Mouse (Mus musculus): ENCODE results near the gene Stxbp5l. TPM values are rescaled to one million over a fixed set of nuclear protein-coding genes. Genes with fewer than 3 reads are reported as not detected.

Gene Stxbp5l
- 1.4 and 1.8 TPM in 2 replicates for polyA plus RNA-seq (2012; rRNA removed)

DNA sequence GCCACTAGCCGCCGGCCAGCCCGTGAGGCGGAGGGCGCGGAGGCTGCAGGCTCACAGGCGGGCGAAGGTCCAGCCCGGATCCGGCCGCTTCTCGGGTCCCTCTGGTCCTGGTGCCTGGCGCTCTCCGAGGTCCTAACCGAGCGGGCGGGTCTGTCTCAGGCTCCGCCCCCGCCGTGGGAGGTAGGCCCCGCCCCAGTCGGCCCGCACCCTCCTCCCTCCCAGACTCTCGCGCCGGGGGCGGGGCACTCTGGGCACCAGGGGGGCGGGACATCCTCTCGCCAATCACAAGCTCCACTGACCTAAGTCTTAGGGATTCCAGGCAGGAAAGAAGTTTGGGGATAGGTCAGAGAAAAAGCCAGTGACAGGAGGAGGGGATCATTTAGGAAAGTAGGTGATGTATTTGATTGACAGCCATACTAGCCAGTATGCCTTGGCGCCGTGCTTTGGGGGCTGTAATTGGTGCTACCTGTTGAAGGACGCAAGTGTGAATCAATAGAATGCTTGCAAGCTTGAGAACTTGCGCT, at the start of gene Stxbp5l:
Gene Stxbp5l, minus strand, starts transcription at position 142 of the 524 bp plus-strand sequence.
- under 1% methylated on average over 33 of the region's 33 CpGs for WGBS
- Histone ChIP-seq H3K4me3 (ENCODE audit: insufficient read depth, low read depth, low read length) (peak within 1 kb of the TSS; percentile 75), H3K4me1 (ENCODE audit: control insufficient read depth, insufficient read depth, low read length) (no peaks in the 10 kb centered on the region), H3K36me3 (ENCODE audit: control insufficient read depth, insufficient read depth, low read length) (no peaks in the 10 kb centered on the region), H3K27ac (ENCODE audit: insufficient read depth, low read depth, low read length) (peak within 1 kb of the TSS; percentile 38; the same call in 1 of the 2 replicates), H3K27me3 (replicated peaks; ENCODE audit: control insufficient read depth, insufficient read depth, low read length) (no peaks in the 10 kb centered on the region)
- DNase-seq = peak; percentile 97
- no peak for TF ChIP-seq CTCF (conservative IDR thresholded peaks at IDR 0.05; ENCODE audit: insufficient read depth, insufficient read length, low read depth, low read length)
- peak; percentile 35 for TF ChIP-seq POLR2A (IDR thresholded peaks at IDR 0.05; ENCODE audit: low read depth, low read length)

GRCm38 (mm10) chr16:37433418-37434204, 48.8 kb upstream of the Stxbp5l start:
- Histone ChIP-seq H3K4me1 (ENCODE audit: control insufficient read depth, insufficient read depth, low read length) (no peaks in the 10 kb centered on the region), H3K27me3 (replicated peaks; ENCODE audit: control insufficient read depth, insufficient read depth, low read length) (no peaks in the 10 kb centered on the region), H3K27ac (ENCODE audit: insufficient read depth, low read depth, low read length) (no peak overlapping the region), H3K4me3 (ENCODE audit: insufficient read depth, low read depth, low read length) (no peak overlapping the region), H3K36me3 (ENCODE audit: control insufficient read depth, insufficient read depth, low read length) (no peaks in the 10 kb centered on the region)
- DNase-seq = no peak
- TF ChIP-seq POLR2A (IDR thresholded peaks at IDR 0.05; ENCODE audit: low read depth, low read length) (no peak), CTCF (conservative IDR thresholded peaks at IDR 0.05; ENCODE audit: insufficient read depth, insufficient read length, low read depth, low read length) (no peak)
- 69% methylated on average over 5 of the region's 5 CpGs for WGBS

GRCm38 (mm10) chr16:37425434-37425833, 40.7 kb upstream of the Stxbp5l start:
- no peaks in the 10 kb centered on the region for H3K4me1 ChIP-seq (ENCODE audit: control insufficient read depth, insufficient read depth, low read length)
- no peaks in the 10 kb centered on the region for H3K36me3 ChIP-seq (ENCODE audit: control insufficient read depth, insufficient read depth, low read length)
- H3K27me3 ChIP-seq (replicated peaks; ENCODE audit: control insufficient read depth, insufficient read depth, low read length) = no peaks in the 10 kb centered on the region
- no peak for DNase-seq
- H3K4me3 ChIP-seq (ENCODE audit: insufficient read depth, low read depth, low read length) = no peak overlapping the region
- TF ChIP-seq CTCF (conservative IDR thresholded peaks at IDR 0.05; ENCODE audit: insufficient read depth, insufficient read length, low read depth, low read length) = no peak
- no peak for TF ChIP-seq POLR2A (IDR thresholded peaks at IDR 0.05; ENCODE audit: low read depth, low read length)
- H3K27ac ChIP-seq (ENCODE audit: insufficient read depth, low read depth, low read length) = no peak overlapping the region
- WGBS = 67% methylated on average over 1 of the region's 1 CpGs

DNA sequence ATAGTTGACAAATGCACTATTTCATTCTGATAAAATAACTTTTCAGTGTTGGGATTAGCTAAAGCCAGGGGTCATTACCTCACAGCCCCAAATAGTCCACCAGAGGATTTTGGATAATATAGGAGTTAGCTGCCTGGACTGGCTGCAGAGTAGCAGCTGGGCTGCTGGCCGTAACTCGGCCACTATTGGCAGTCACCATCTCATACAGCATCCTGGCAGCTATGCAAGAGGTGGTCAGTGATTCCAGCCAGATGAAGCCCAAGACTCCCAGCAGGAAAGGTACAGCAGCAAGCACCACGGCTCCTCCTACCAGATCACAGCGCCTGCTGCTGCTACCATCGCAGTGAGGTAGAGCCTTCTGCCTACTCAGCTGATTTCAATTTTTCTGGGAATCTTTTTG, 38.1 kb upstream of the Stxbp5l start:
- TF ChIP-seq POLR2A (IDR thresholded peaks at IDR 0.05; ENCODE audit: low read depth, low read length) (no peak), CTCF (conservative IDR thresholded peaks at IDR 0.05; ENCODE audit: insufficient read depth, insufficient read length, low read depth, low read length) (no peak)
- no peak for DNase-seq
- Histone ChIP-seq H3K27ac (ENCODE audit: insufficient read depth, low read depth, low read length) (no peak overlapping the region), H3K27me3 (replicated peaks; ENCODE audit: control insufficient read depth, insufficient read depth, low read length) (no peaks in the 10 kb centered on the region), H3K4me1 (ENCODE audit: control insufficient read depth, insufficient read depth, low read length) (no peaks in the 10 kb centered on the region), H3K4me3 (ENCODE audit: insufficient read depth, low read depth, low read length) (no peak overlapping the region), H3K36me3 (ENCODE audit: control insufficient read depth, insufficient read depth, low read length) (no peaks in the 10 kb centered on the region)
- 79% methylated on average over 5 of the region's 5 CpGs for WGBS

DNA sequence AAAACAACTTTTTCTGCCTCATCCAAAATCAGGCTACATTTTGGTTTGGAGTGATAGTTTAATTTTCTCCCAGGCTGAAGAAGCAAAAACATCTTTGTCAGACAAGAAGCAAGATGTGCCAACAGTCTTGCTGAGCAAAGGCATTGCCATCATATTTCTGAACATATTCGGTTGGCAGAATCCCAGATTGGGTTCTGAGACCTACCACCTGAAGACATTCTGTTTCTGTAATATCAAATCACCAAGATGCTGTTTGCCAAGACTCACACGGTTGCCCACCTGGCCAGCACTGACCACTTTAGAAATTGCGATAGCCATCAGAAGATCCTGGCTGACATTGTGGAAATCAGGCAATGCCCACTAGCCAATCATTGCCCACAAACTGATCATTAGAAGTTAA, 37.1 kb upstream of the Stxbp5l start:
- no peaks in the 10 kb centered on the region for H3K36me3 ChIP-seq (ENCODE audit: control insufficient read depth, insufficient read depth, low read length)
- TF ChIP-seq POLR2A (IDR thresholded peaks at IDR 0.05; ENCODE audit: low read depth, low read length) (no peak), CTCF (conservative IDR thresholded peaks at IDR 0.05; ENCODE audit: insufficient read depth, insufficient read length, low read depth, low read length) (no peak)
- no peaks in the 10 kb centered on the region for H3K4me1 ChIP-seq (ENCODE audit: control insufficient read depth, insufficient read depth, low read length)
- H3K27me3 ChIP-seq (replicated peaks; ENCODE audit: control insufficient read depth, insufficient read depth, low read length) = no peaks in the 10 kb centered on the region
- H3K27ac ChIP-seq (ENCODE audit: insufficient read depth, low read depth, low read length) = no peak overlapping the region
- WGBS = 86% methylated on average over 3 of the region's 3 CpGs
- H3K4me3 ChIP-seq (ENCODE audit: insufficient read depth, low read depth, low read length) = no peak overlapping the region
- no peak for DNase-seq

GRCm38 (mm10) chr16:37420512-37420911, 35.8 kb upstream of the Stxbp5l start:
- DNase-seq = no peak
- TF ChIP-seq POLR2A (IDR thresholded peaks at IDR 0.05; ENCODE audit: low read depth, low read length) (no peak), CTCF (conservative IDR thresholded peaks at IDR 0.05; ENCODE audit: insufficient read depth, insufficient read length, low read depth, low read length) (no peak)
- H3K27ac ChIP-seq (ENCODE audit: insufficient read depth, low read depth, low read length) = no peak overlapping the region
- no peaks in the 10 kb centered on the region for H3K4me1 ChIP-seq (ENCODE audit: control insufficient read depth, insufficient read depth, low read length)
- H3K36me3 ChIP-seq (ENCODE audit: control insufficient read depth, insufficient read depth, low read length) = no peaks in the 10 kb centered on the region
- WGBS = 89% methylated on average over 2 of the region's 2 CpGs
- no peak overlapping the region for H3K4me3 ChIP-seq (ENCODE audit: insufficient read depth, low read depth, low read length)
- H3K27me3 ChIP-seq (replicated peaks; ENCODE audit: control insufficient read depth, insufficient read depth, low read length) = no peaks in the 10 kb centered on the region

DNA sequence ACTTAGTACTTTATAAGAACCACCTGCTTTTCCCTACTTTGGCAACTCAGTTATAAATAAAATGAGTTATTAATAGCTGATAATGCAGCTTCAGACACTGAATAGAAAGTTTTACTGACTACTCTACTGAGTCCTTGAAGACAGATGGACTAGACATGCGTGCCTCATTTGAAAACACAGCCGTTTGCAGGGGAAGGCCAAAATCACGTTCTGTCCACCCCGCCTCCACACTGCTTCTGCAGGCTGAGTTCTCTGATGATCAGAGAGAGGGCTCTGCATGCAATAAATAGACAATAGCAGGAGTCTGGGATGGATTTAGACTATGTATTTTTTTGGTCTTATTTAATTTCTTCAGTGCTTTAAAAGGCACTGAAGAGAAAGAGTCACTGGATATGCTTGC, 20.8 kb upstream of the Stxbp5l start:
- WGBS = 58% methylated on average over 4 of the region's 4 CpGs
- H3K4me1 ChIP-seq (ENCODE audit: control insufficient read depth, insufficient read depth, low read length) = no peaks in the 10 kb centered on the region
- no peak for DNase-seq

More for the DNA sequence above, 20.8 kb upstream of the Stxbp5l start:
- Histone ChIP-seq H3K27me3 (replicated peaks; ENCODE audit: control insufficient read depth, insufficient read depth, low read length) (no peaks in the 10 kb centered on the region), H3K36me3 (ENCODE audit: control insufficient read depth, insufficient read depth, low read length) (no peaks in the 10 kb centered on the region), H3K27ac (ENCODE audit: insufficient read depth, low read depth, low read length) (no peak overlapping the region), H3K4me3 (ENCODE audit: insufficient read depth, low read depth, low read length) (no peak overlapping the region)
- no peak for TF ChIP-seq POLR2A (IDR thresholded peaks at IDR 0.05; ENCODE audit: low read depth, low read length)
- TF ChIP-seq CTCF (conservative IDR thresholded peaks at IDR 0.05; ENCODE audit: insufficient read depth, insufficient read length, low read depth, low read length) = no peak
